Mouse (Mus musculus) hindbrain, embryonic 14.5 days (tissue): ENCODE data around the gene Lactb. TPM values are rescaled to one million over a fixed set of nuclear protein-coding genes. Genes with fewer than 3 reads are reported as not detected.
A peak's percentile ranks its signal among the peaks of the same experiment; 100 is the strongest.
"Not testable (repeated sequence)": the region's sequence is repeated elsewhere in the genome, so short reads cannot be mapped to it uniquely, and the experiment has no call there.

ENCODE experiments used
- ATAC-seq: fragments of 200-750 bp; cut with Nextera tagmentation; 2 replicates; pipeline ENCODE4 v1.8.0; 2017; ENCODE audit warnings: moderate number of reproducible peaks, mild to moderate bottlenecking, moderate TSS enrichment, moderate library complexity; ENCODE audit not compliant: low FRiP score
- DNase-seq: peaks from one replicate; pipeline ENCODE4 v3.0.0-alpha.2; 2015; ENCODE audit warnings: low spot score
- H3K27ac ChIP-seq: fragments of 300-500 bp; sonication (generic); 2 replicates; pipeline ENCODE4 v1.5.1; 2014; ENCODE audit warnings: mild to moderate bottlenecking, moderate library complexity
- H3K27me3 ChIP-seq: fragments of 300-500 bp; sonication (generic); 2 replicates; pipeline ENCODE4 v1.6.1; 2014; ENCODE audit warnings: mild to moderate bottlenecking, low read length, mixed read lengths; ENCODE audit not compliant: control insufficient read depth, insufficient read depth
- H3K36me3 ChIP-seq: fragments of 300-500 bp; sonication (generic); replicated peaks from 2 replicates; pipeline ENCODE4 v1.6.1; 2014; ENCODE audit not compliant: control insufficient read depth, insufficient read depth
- H3K4me1 ChIP-seq: fragments of 300-500 bp; sonication (generic); replicated peaks from 2 replicates; pipeline ENCODE4 v1.6.1; 2014; ENCODE audit warnings: antibody characterized with exemption, low read length, mixed read lengths; ENCODE audit not compliant: control insufficient read depth, insufficient read depth
- H3K4me2 ChIP-seq: fragments of 300-500 bp; sonication (generic); replicated peaks from 2 replicates; pipeline ENCODE4 v1.6.1; 2014; ENCODE audit warnings: mild to moderate bottlenecking, moderate library complexity
- H3K4me3 ChIP-seq: fragments of 300-500 bp; sonication (generic); replicated peaks from 2 replicates; pipeline ENCODE4 v1.5.1; 2014; ENCODE audit warnings: mild to moderate bottlenecking, low read length
- H3K9ac ChIP-seq: fragments of 300-500 bp; sonication (generic); 2 replicates; pipeline ENCODE4 v1.6.1; 2014
- H3K9me3 ChIP-seq: fragments of 300-500 bp; sonication (generic); 2 replicates; pipeline ENCODE4 v1.6.1; 2016; ENCODE audit warnings: low read length; ENCODE audit not compliant: control insufficient read depth
- WGBS: fragments of 180-500 bp; shearing (Covaris S2); extraction: QIAGEN DNeasy Blood & Tissue Kit; methylation state at CpG from one replicate; pipeline ENCODE4 v1.1.7; 2014; 5-methylcytosine and 5-hydroxymethylcytosine counted together
- polyA plus RNA-seq: library from polyadenylated mRNA; unstranded; fragments of >200 nt; fragmentation: Nextera tagmentation; extraction: Ambion mirVana; gene quantifications from 2 replicates; pipeline ENCODE4 v1.2.1, GENCODE M21; 2014

The Lactb gene
- polyA plus RNA-seq, 1 experiment from 2014 or later: 17.8 TPM

DNA sequence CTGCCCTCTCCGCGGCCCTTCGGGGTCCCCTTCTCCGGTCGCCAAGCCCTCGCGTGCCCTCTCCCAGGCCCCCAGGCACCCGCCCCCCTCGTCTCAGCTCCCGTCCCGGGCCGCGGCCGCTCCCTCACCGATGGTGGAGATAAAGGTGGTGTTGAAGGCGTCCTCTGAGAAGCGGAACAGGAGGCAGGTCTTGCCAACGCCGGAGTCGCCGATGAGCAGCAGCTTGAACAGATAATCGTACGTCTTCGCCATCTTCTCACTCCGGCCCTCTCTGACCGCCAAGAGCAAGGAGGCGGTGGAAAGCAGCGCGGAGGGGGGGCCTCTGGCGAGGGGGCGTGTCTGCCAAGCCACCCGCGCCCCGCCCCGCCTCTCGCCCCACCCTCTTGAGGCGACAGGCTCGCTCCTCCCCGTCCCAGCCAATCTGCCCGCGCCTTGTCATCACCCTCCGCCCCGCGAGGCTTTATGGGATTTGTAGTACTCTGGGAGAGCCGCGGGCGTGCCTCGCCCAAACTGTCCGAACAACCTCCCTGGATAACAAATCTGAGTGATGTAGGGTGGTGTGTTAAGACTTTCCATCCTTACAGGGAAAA lies 55.8 kb downstream of the Lactb start, which contains the start of gene Rab8b:
TSS of gene Rab8b (minus strand) at position 306 of the 590 bp plus-strand sequence.
- H3K9ac ChIP-seq: peak within 1 kb of the TSS; percentile 96
- H3K4me3 ChIP-seq: peak within 1 kb of the TSS; percentile 88
- ATAC-seq: peak; percentile 98
- no peaks in the 10 kb centered on the region for H3K27me3 ChIP-seq
- H3K4me2 ChIP-seq: peak within 1 kb of the TSS; percentile 92
- H3K36me3 ChIP-seq: peaks cover 6% of the 10 kb centered on the region; the same call in 1 of the 2 replicates
- under 1% methylated on average over 43 of the region's 49 CpGs for WGBS
- DNase-seq: peak; percentile 97
- no peaks in the 10 kb centered on the region for H3K9me3 ChIP-seq
- H3K4me1 ChIP-seq: peaks cover 24% of the 10 kb centered on the region
- H3K27ac ChIP-seq: peak within 1 kb of the TSS; percentile 95

DNA sequence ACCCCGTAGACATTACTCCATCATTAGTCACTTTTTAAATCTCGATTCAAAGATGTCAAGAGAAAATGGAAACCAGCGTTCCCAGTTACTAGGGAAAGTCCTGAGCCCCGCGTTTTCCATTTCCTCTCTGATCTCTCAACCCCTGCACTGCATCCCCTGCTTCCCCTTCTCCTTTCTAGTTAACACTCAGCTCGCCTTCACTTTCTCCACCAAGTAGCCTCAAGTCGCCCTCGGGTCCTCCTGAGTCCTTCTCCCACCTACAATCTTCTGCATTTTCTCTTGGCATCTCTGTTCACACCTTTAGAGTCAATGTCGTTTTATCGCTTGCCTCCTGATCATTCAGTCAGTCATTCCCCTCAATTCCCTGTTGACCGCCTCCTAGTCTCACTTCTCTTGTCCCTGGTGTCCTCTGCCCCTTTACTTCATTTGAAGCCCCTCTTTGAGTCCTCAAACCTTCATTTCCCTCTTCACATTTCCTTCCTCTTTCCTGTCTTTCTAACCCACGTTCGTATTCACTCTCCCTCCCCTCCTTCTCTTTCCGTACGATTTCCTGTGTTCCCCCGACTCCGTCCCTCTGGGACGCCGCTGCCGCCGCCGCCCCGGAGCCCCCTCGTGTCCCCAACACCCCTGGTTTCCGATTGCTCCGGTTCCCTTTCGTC lies 56.5 kb downstream of the Lactb start:
- H3K27me3 ChIP-seq: no peaks in the 10 kb centered on the region
- H3K9ac ChIP-seq: peak overlapping the region; percentile 96
- H3K27ac ChIP-seq: peak overlapping the region; percentile 95
- DNase-seq: no peak
- H3K4me1 ChIP-seq: peaks cover 24% of the 10 kb centered on the region
- peak overlapping the region; percentile 92 for H3K4me2 ChIP-seq
- H3K36me3 ChIP-seq: peaks cover 6% of the 10 kb centered on the region; the same call in 1 of the 2 replicates
- ATAC-seq: no peak
- H3K9me3 ChIP-seq: no peaks in the 10 kb centered on the region
- 4% methylated on average over 27 of the region's 27 CpGs for WGBS
- H3K4me3 ChIP-seq: peak overlapping the region; percentile 88

DNA sequence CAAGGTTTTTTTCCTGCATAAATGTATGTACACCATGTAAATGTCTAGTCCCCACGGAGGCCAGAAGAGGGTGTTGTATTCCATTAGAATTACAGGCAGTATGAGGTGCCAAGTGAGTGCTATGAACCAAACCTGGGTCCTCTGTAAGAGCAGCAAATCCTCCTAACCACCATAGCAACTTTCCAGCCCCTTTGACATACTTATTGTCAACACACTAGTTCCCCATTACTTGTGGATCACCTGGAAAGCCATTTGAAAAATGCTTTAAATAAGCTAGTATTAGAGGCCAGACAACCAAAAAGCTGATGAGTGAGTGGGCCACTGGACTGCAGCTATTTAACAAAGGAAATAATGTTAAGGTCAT lies 57.4 kb downstream of the Lactb start:
- Histone ChIP-seq H3K4me3 (peak overlapping the region; percentile 88), H3K27me3 (no peaks in the 10 kb centered on the region), H3K4me1 (peaks cover 24% of the 10 kb centered on the region), H3K4me2 (peak overlapping the region; percentile 92), H3K36me3 (peaks cover 6% of the 10 kb centered on the region; the same call in 1 of the 2 replicates), H3K27ac (no peak overlapping the region), H3K9me3 (no peaks in the 10 kb centered on the region), H3K9ac (0 out of 2 replicates have a peak overlapping the region, but pooled peaks have one; percentile 96)
- WGBS: 74% methylated on average over 1 of the region's 1 CpGs
- no peak for ATAC-seq
- DNase-seq: no peak

DNA sequence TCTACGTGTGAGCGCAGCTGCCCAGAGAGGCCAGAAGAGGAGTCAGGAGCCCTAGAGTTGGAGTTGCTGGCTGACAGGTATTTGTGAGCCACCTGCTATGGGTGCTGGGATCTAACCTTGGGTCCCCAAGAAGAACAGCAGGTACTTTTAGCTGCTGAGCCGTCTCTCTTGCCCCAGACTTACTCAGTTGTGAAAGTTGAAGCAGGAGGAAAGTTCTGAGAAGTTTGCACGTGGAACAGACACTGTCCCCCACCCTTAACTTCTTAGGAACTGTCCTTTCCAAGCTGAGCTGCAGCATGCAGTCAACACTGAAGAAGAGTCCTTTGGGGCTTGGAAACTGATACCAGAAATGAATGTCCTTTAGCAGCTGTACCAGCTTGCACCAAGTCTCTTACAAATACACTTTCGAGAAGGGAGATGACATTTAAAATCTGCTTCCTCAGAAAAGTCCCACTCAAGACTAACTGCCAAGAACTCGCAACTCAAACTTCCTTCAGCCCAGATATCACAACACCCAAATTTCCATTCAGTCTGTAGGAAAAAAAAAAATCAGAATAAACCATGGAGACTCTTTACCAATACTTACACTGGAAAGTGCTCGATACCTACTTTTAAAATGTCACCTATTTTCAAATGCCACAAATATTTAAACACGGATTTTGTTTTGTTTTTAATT lies 57.9 kb downstream of the Lactb start:
- Histone ChIP-seq H3K27me3 (no peaks in the 10 kb centered on the region), H3K4me1 (peaks cover 30% of the 10 kb centered on the region), H3K4me2 (peak overlapping the region; percentile 92; the same call in 1 of the 2 replicates), H3K27ac (no peak overlapping the region), H3K36me3 (peaks cover 6% of the 10 kb centered on the region; the same call in 1 of the 2 replicates), H3K4me3 (no peak overlapping the region), H3K9ac (no peak overlapping the region), H3K9me3 (no peaks in the 10 kb centered on the region)
- DNase-seq: no peak
- ATAC-seq: no peak
- WGBS: 95% methylated on average over 8 of the region's 8 CpGs

DNA sequence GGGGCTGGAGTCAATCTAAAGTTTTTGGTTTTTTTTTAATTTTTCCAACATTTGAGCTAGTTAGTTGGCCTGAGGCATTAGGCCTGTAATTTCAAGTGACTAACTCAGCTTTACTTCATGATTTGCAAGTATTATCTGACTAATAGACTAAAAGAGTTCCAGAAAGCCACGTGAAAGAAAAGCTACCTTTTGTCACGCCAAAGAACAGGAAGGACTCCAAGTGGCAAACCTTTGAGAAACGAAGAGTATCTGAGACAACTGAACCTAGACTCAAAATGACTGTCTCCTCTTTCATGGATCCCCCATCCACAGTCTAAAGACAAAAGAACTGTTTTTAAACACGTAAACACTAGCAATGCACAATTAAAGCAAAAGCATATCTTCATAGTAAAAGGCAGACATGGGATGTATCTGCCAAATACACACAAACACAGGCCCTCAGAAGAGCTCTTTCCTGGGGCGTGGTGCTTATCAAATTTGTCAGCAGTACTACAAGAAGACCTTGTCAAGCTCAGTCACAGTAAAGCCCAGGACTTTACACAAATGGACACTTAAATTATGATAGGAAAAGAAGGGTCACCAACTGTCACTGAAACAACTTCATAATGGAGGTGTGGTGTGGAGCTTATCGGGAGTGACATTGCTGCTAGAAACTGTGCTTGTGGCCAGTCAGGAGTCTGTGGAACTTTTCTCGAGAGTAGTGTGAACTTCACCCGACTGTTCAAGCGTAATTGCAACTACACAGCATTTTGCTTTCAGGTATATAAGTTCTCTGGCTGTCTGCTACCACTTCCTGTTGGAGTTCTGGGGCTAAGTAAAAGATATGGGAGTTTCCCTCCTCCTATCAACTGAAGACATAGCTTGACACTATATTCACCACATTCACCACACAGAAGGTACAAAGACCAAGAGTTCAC lies 59.2 kb downstream of the Lactb start:
- 89% methylated on average over 9 of the region's 9 CpGs for WGBS
- H3K4me1 ChIP-seq: peaks cover 38% of the 10 kb centered on the region
- ATAC-seq (no peak), DNase-seq (no peak)
- H3K27me3 ChIP-seq: no peaks in the 10 kb centered on the region
- no peak overlapping the region for H3K4me3 ChIP-seq
- H3K9me3 ChIP-seq: no peaks in the 10 kb centered on the region
- H3K9ac ChIP-seq: no peak overlapping the region
- peaks cover 6% of the 10 kb centered on the region; the same call in 1 of the 2 replicates for H3K36me3 ChIP-seq
- 0 out of 2 replicates have a peak overlapping the region, but pooled peaks have one; percentile 6 for H3K4me2 ChIP-seq
- no peak overlapping the region for H3K27ac ChIP-seq

DNA sequence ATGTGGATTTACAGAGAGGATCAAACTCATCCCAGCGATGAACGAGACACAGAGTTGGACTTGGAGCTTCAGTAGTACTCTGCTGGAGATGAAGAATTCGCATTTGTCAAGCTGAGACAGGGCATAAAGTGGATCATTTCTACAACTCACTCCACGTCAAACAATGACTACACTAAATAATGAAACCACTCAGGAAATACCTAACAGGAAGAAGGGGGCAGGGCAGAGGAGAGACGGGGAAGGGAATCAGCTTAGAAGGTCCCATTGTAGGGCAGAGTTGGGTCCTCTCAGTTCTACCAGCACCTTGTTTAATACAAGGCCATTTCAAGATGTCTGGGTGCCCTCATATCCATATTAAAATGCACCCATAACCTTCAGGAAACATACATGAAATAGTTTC lies 59.9 kb downstream of the Lactb start:
- no peak overlapping the region for H3K4me3 ChIP-seq
- H3K27me3 ChIP-seq: no peaks in the 10 kb centered on the region
- DNase-seq (no peak), ATAC-seq (no peak)
- 85% methylated on average over 5 of the region's 5 CpGs for WGBS
- no peak overlapping the region for H3K9ac ChIP-seq
- H3K27ac ChIP-seq: no peak overlapping the region
- H3K36me3 ChIP-seq: peaks cover 6% of the 10 kb centered on the region; the same call in 1 of the 2 replicates
- H3K4me2 ChIP-seq: no peak overlapping the region
- no peaks in the 10 kb centered on the region for H3K9me3 ChIP-seq
- peaks cover 40% of the 10 kb centered on the region for H3K4me1 ChIP-seq

DNA sequence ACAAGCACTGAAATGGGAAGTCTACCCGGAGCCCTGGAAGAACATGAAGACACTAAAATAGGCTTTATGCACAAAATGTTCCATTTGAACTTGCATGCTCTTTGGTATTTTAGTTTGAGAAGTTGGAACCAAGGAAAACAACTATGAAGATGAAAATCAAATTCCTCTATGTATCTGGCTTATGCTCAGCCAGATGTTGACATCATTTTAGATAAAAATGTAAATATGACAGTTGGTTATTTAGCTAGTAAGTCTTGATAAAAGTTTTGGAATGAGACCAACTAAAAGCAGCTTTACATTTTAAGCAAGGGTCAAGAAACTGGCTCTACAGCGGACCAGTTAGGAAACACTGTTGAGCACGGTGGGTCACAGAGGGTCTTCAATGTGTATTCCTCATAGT lies 60.7 kb downstream of the Lactb start:
- DNase-seq (no peak), ATAC-seq (no peak)
- Histone ChIP-seq H3K4me2 (no peak overlapping the region), H3K4me1 (peaks cover 40% of the 10 kb centered on the region), H3K27ac (no peak overlapping the region), H3K27me3 (no peaks in the 10 kb centered on the region), H3K9me3 (no peaks in the 10 kb centered on the region), H3K9ac (no peak overlapping the region), H3K36me3 (peaks cover 6% of the 10 kb centered on the region; the same call in 1 of the 2 replicates), H3K4me3 (no peak overlapping the region)
- 95% methylated on average over 3 of the region's 3 CpGs for WGBS

DNA sequence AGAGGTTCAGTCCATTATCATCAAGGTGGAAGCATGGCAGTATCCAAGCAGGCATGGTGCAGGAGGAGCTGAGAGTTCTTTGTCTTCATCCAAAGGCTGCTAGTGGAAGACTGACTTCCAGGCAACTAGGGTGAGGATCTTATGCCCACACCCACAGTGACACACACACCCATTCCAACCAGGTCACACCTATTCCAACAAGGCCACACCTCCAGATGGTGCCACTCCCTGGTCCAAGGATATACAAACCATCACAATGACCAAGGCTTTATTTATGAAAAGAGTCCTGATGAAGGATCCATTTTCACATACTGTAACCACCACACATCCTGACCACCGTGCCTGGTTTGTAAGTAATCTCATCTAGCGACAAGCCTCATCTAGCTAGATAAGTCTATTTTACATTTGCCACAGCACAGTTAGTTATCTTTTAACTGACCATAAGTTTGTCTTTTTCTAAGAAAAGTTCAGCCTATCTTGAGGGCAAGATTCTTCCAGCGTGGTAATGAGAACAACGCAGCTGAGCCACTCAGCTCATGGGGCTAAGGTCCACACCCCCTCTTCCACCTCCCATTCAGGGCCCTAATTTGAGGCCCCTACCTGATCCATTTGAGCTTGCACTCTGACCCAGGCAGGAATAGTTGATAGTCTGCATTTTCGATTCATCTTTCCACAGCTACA lies 61.9 kb downstream of the Lactb start:
- peaks cover 38% of the 10 kb centered on the region for H3K4me1 ChIP-seq
- H3K36me3 ChIP-seq, H3K4me2 ChIP-seq, ATAC-seq, H3K27ac ChIP-seq, H3K9me3 ChIP-seq, H3K9ac ChIP-seq, H3K4me3 ChIP-seq, H3K27me3 ChIP-seq, DNase-seq: not testable (repeated sequence)
- 97% methylated on average over 5 of the region's 5 CpGs for WGBS
